Mouse (Mus musculus) heart, embryonic 14.5 days (tissue): ENCODE results near the gene Wasf2. TPM values are rescaled to one million over a fixed set of nuclear protein-coding genes. Genes with fewer than 3 reads are reported as not detected.
A peak's percentile ranks its signal among the peaks of the same experiment; 100 is the strongest.

Experiments used
- ATAC-seq: fragments of 200-750 bp; cut with Nextera tagmentation; 2 replicates; pipeline ENCODE4 v1.8.0; 2017; ENCODE audit warnings: low read depth, moderate TSS enrichment; ENCODE audit not compliant: insufficient number of reproducible peaks, insufficient read depth, low FRiP score
- H3K27ac ChIP-seq, 2 experiments: fragments of 200-500 bp in 1 of 2; fragments of 300-500 bp in 1 of 2; sonication (generic) in 1 of 2; replicated peaks in 1 of 2; 2 replicates each; pipeline ENCODE4 v1.5.1; 2012 to 2014; ENCODE audit warnings: low read depth in 2 of 2, low read length in 2 of 2, control low read depth in 1 of 2, mild to moderate bottlenecking in 1 of 2, mixed read lengths in 1 of 2; ENCODE audit not compliant: control insufficient read depth in 1 of 2, insufficient read depth in 1 of 2
- H3K27me3 ChIP-seq: fragments of 300-500 bp; sonication (generic); 2 replicates; pipeline ENCODE4 v1.6.1; 2014; ENCODE audit warnings: mild to moderate bottlenecking, low read length, control low read depth; ENCODE audit not compliant: control insufficient read depth, insufficient read depth
- H3K36me3 ChIP-seq: fragments of 300-500 bp; sonication (generic); 2 replicates; pipeline ENCODE4 v1.6.1; 2014; ENCODE audit warnings: mild to moderate bottlenecking, control low read depth, low read length, mixed read lengths; ENCODE audit not compliant: control insufficient read depth, insufficient read depth
- H3K4me1 ChIP-seq, 2 experiments: fragments of 200-500 bp in 1 of 2; fragments of 300-500 bp in 1 of 2; sonication (generic) in 1 of 2; 2 replicates each; pipeline ENCODE4 v1.6.1; 2012 to 2014; ENCODE audit warnings: low read length in 2 of 2, control low read depth in 1 of 2, mixed read lengths in 1 of 2; ENCODE audit not compliant: control insufficient read depth in 2 of 2, insufficient read depth in 2 of 2
- H3K4me2 ChIP-seq: fragments of 300-500 bp; sonication (generic); 2 replicates; pipeline ENCODE4 v1.6.1; 2014; ENCODE audit warnings: mild to moderate bottlenecking, low read length
- H3K4me3 ChIP-seq, 2 experiments: fragments of 200-500 bp in 1 of 2; fragments of 300-500 bp in 1 of 2; sonication (generic) in 1 of 2; 2 replicates each; pipeline ENCODE4 v1.5.1; 2012 to 2014; ENCODE audit warnings: low read length in 2 of 2, mild to moderate bottlenecking in 2 of 2, control low read depth in 1 of 2, low read depth in 1 of 2, moderate library complexity in 1 of 2; ENCODE audit not compliant: control insufficient read depth in 1 of 2, insufficient read depth in 1 of 2
- H3K9ac ChIP-seq: fragments of 300-500 bp; sonication (generic); 2 replicates; pipeline ENCODE4 v1.6.1; 2014; ENCODE audit warnings: mild to moderate bottlenecking, low read length
- H3K9me3 ChIP-seq: fragments of 300-500 bp; sonication (generic); 2 replicates; pipeline ENCODE4 v1.6.1; 2016; ENCODE audit warnings: low read length, control low read depth; ENCODE audit not compliant: control insufficient read depth
- WGBS: fragments of 180-500 bp; shearing (Covaris S2); extraction: QIAGEN DNeasy Blood & Tissue Kit; methylation state at CpG from one replicate; pipeline ENCODE4 v1.1.7; 2014; 5-methylcytosine and 5-hydroxymethylcytosine counted together
- polyA plus RNA-seq: library from polyadenylated mRNA; unstranded; fragments of >200 nt; fragmentation: Nextera tagmentation; extraction: Ambion mirVana; gene quantifications from 2 replicates; pipeline ENCODE4 v1.2.1, GENCODE M21; 2014

The Wasf2 gene
- polyA plus RNA-seq, 1 experiment from 2014 or later = 68.6 TPM

GRCm38 (mm10) chr4:133087177-133087714 is 43.1 kb upstream of the Wasf2 start:
- H3K9ac ChIP-seq = peak overlapping the region; percentile 66
- ATAC-seq = no peak
- H3K27me3 ChIP-seq = no peaks in the 10 kb centered on the region
- H3K36me3 ChIP-seq = no peaks in the 10 kb centered on the region
- H3K9me3 ChIP-seq = no peaks in the 10 kb centered on the region
- H3K4me2 ChIP-seq = peak overlapping the region; percentile 50
- 64% methylated on average over 6 of the region's 6 CpGs for WGBS
- no peak overlapping the region for H3K4me3 ChIP-seq
- peak overlapping the region; percentile 92 to 95 for H3K27ac ChIP-seq
- H3K4me1 ChIP-seq = peaks cover 68 to 83% of the 10 kb centered on the region in 2 experiments

GRCm38 (mm10) chr4:133087835-133088234 is 42.5 kb upstream of the Wasf2 start:
- peak overlapping the region; percentile 66 for H3K9ac ChIP-seq
- peak overlapping the region; percentile 92 to 95 for H3K27ac ChIP-seq
- no peaks in the 10 kb centered on the region for H3K36me3 ChIP-seq
- peak; percentile 16; the same call in 1 of the 2 replicates for ATAC-seq
- WGBS = 4% methylated on average over 7 of the region's 8 CpGs
- H3K27me3 ChIP-seq = no peaks in the 10 kb centered on the region
- H3K4me2 ChIP-seq = peak overlapping the region; percentile 50
- no peak overlapping the region for H3K4me3 ChIP-seq
- H3K4me1 ChIP-seq = peaks cover 72 to 89% of the 10 kb centered on the region in 2 experiments
- H3K9me3 ChIP-seq = no peaks in the 10 kb centered on the region

- WGBS = 78% methylated on average over 9 of the region's 9 CpGs
Measured at GRCm38 (mm10) chr4:133089319-133089718, 41.0 kb upstream of the Wasf2 start.

GRCm38 (mm10) chr4:133089802-133090201 is 40.5 kb upstream of the Wasf2 start:
- Histone ChIP-seq H3K27ac (peak overlapping the region; percentile 91 to 93), H3K4me3 (no peak overlapping the region), H3K9ac (peak overlapping the region; percentile 59; the same call in 1 of the 2 replicates), H3K36me3 (no peaks in the 10 kb centered on the region), H3K9me3 (no peaks in the 10 kb centered on the region), H3K4me1 (peaks cover 75 to 96% of the 10 kb centered on the region in 2 experiments), H3K27me3 (no peaks in the 10 kb centered on the region), H3K4me2 (no peak overlapping the region)
- 67% methylated on average over 4 of the region's 4 CpGs for WGBS
- ATAC-seq = no peak

More at GRCm38 (mm10) chr4:133089319-133089718, 41.0 kb upstream of the Wasf2 start:
- Histone ChIP-seq H3K9ac (no peak overlapping the region), H3K4me3 (no peak overlapping the region), H3K36me3 (no peaks in the 10 kb centered on the region), H3K27ac (peak overlapping the region; percentile 91 to 93), H3K27me3 (no peaks in the 10 kb centered on the region), H3K4me1 (peaks cover 77 to 96% of the 10 kb centered on the region in 2 experiments), H3K4me2 (no peak overlapping the region), H3K9me3 (no peaks in the 10 kb centered on the region)
- no peak for ATAC-seq

- 30% methylated on average over 8 of the region's 8 CpGs for WGBS
- Histone ChIP-seq H3K9me3 (no peaks in the 10 kb centered on the region), H3K4me1 (peaks cover 77 to 96% of the 10 kb centered on the region in 2 experiments), H3K27me3 (no peaks in the 10 kb centered on the region), H3K4me2 (peak overlapping the region; percentile 19), H3K4me3 (no peak overlapping the region), H3K9ac (peak overlapping the region; percentile 59), H3K36me3 (no peaks in the 10 kb centered on the region), H3K27ac (peak overlapping the region; percentile 91 to 93)
- ATAC-seq = no peak
Measured at GRCm38 (mm10) chr4:133090276-133090719, 40.0 kb upstream of the Wasf2 start.

- Histone ChIP-seq H3K9me3 (no peaks in the 10 kb centered on the region), H3K9ac (peak overlapping the region; percentile 59), H3K4me1 (peaks cover 78 to 95% of the 10 kb centered on the region in 2 experiments), H3K4me3 (no peak overlapping the region), H3K27me3 (no peaks in the 10 kb centered on the region), H3K36me3 (no peaks in the 10 kb centered on the region), H3K27ac (peak overlapping the region; percentile 91 to 93), H3K4me2 (peak overlapping the region; percentile 19)
- 10% methylated on average over 18 of the region's 18 CpGs for WGBS
- peak; percentile 24 for ATAC-seq
Measured at GRCm38 (mm10) chr4:133090720-133091458, 39.4 kb upstream of the Wasf2 start.

- whole genome bisulfite sequencing = 36% methylated on average over 4 of the region's 4 CpGs
- Histone ChIP-seq H3K9ac (peak overlapping the region; percentile 59), H3K4me2 (peak overlapping the region; percentile 19)
Measured at GRCm38 (mm10) chr4:133091459-133091785, 38.9 kb upstream of the Wasf2 start.

More at GRCm38 (mm10) chr4:133091459-133091785, 38.9 kb upstream of the Wasf2 start:
- peak overlapping the region; percentile 91 to 93 for H3K27ac ChIP-seq
- H3K9me3 ChIP-seq = no peaks in the 10 kb centered on the region
- no peak for ATAC-seq
- H3K4me1 ChIP-seq = peaks cover 73 to 90% of the 10 kb centered on the region in 2 experiments
- no peaks in the 10 kb centered on the region for H3K27me3 ChIP-seq
- H3K36me3 ChIP-seq = no peaks in the 10 kb centered on the region
- no peak overlapping the region for H3K4me3 ChIP-seq
